Mouse (Mus musculus) liver, embryonic 18 days (tissue): ENCODE measurements around the gene Gm17490. TPM values are rescaled to one million over a fixed set of nuclear protein-coding genes. Genes with fewer than 3 reads are reported as not detected.

Source experiments
- polyA plus RNA-seq: library from polyadenylated mRNA; depleted of rRNA; stranded (reverse); fragments of >200 nt; gene quantifications from 2 replicates; pipeline ENCODE4 v1.2.3, GENCODE M21; 2012; rRNA removed

Gene Gm17490
- not detected in 2 replicates for polyA plus RNA-seq

DNA sequence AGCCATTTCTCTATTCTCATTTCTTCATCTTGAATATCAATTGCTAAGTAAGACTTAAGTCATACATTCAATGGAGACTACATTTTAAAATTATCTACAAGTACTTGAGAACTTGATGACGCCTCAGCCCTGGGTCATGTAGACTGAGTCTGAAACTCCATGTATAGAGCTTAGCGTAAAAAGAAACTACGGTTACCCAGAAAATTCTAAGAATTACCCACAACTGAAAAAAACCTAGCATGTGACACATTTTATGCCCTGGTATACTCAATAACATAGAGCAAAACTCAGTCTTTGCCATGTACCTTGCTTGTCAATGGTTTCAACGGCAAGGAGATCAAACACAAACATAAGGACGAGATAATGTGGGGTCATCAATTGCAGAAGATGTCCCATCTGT lies at the start of gene Gm17490:
Gene Gm17490 (minus strand): TSS at position 375 of the 400 bp plus-strand sequence.

DNA sequence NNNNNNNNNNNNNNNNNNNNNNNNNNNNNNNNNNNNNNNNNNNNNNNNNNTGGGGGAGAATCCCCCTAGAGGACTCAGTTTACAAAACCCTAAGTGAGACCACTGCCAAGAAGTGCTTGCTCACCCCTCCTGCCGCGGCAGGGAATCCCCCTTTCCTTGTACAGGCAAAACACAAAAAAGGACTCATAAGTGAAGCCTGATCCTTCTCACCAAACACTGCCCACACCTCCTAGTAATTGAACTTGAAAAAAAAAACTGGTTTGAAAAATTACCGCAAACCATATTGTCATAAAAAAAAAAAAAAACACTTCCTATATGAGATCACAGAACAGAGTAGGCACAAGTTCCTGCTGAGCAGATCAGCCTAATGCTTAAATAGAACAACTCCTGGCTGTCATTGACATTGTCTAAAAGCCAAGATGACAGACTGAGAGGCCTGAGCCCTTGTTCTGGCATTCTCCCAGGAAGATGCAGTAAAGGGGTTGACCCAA lies 16.4 kb upstream of the Gm17490 start, which contains the start of gene Il2ra:
Gene Il2ra (plus strand): TSS at position 357 of the 491 bp plus-strand sequence.

DNA sequence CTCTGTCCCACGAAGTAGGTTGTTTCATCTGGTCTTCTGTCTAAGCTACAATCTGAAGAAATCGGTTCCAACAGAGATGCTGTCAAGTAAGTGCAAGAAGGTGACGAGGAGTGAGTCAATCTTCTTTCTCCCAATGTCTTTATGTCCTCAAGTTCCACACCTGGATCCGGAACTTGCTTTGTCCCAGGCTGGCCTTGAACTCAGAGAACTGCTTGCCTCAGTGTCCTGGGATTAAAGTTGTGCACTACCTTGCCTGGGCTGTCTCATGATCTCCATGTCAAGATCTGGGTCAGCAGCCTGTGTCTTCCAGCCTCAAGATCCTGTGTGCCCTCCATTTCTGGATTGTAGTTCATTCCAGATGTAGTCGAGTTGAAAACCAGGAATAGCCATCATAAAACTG lies 22.0 kb downstream of the Gm17490 start, which contains the start of gene Rbm17:
Gene Rbm17 (minus strand): TSS at position 101 of the 400 bp plus-strand sequence.

Other genes with a start within 250 kb of the Gm17490 start
- gene Pfkfb3, start 72.2 kb downstream of the Gm17490 start, polyA plus RNA-seq, result 12.1 and 14.9 TPM in 2 replicates
- gene Rbm17, start 22.1 kb downstream of the Gm17490 start, polyA plus RNA-seq, result 45.7 and 51.2 TPM in 2 replicates
- gene Il2ra, start 16.5 kb upstream of the Gm17490 start, polyA plus RNA-seq, result 0.02 TPM in 2 replicates
- gene Il15ra, start 79.0 kb upstream of the Gm17490 start, polyA plus RNA-seq, result 31.3 and 35.0 TPM in 2 replicates
- 20.1 and 20.9 TPM in 2 replicates for gene Fbh1, start 151.3 kb upstream of the Gm17490 start, polyA plus RNA-seq
- 30.5 and 36.3 TPM in 2 replicates for gene Ankrd16, start 151.6 kb upstream of the Gm17490 start, polyA plus RNA-seq